Mouse (Mus musculus) heart, embryonic 11.5 days (tissue): ENCODE measurements around the gene Sgca. TPM values are rescaled to one million over a fixed set of nuclear protein-coding genes. Genes with fewer than 3 reads are reported as not detected.
"Not testable (repeated sequence)": the region's sequence is repeated elsewhere in the genome, so short reads cannot be mapped to it uniquely, and the experiment has no call there.

Experiments used
- ATAC-seq: fragments of 200-750 bp; cut with Nextera tagmentation; replicated peaks from 2 replicates; pipeline ENCODE4 v1.8.0; 2017; ENCODE audit warnings: moderate library complexity; ENCODE audit not compliant: insufficient number of reproducible peaks, low FRiP score, low TSS enrichment
- H3K27ac ChIP-seq: fragments of 300-500 bp; sonication (generic); 2 replicates; pipeline ENCODE4 v1.5.1; 2014; ENCODE audit warnings: mild to moderate bottlenecking, low read depth, low read length
- H3K27me3 ChIP-seq: fragments of 300-500 bp; sonication (generic); 2 replicates; pipeline ENCODE4 v1.6.1; 2014; ENCODE audit warnings: mild to moderate bottlenecking, low read length, mixed read lengths; ENCODE audit not compliant: control insufficient read depth, insufficient read depth
- H3K36me3 ChIP-seq: fragments of 300-500 bp; sonication (generic); 2 replicates; pipeline ENCODE4 v1.6.1; 2014; ENCODE audit warnings: mild to moderate bottlenecking, low read length, moderate library complexity, mixed read lengths; ENCODE audit not compliant: control insufficient read depth, insufficient read depth
- H3K4me1 ChIP-seq: fragments of 300-500 bp; sonication (generic); 2 replicates; pipeline ENCODE4 v1.6.1; 2014; ENCODE audit warnings: low read length; ENCODE audit not compliant: control insufficient read depth, insufficient read depth
- H3K4me2 ChIP-seq: fragments of 300-500 bp; sonication (generic); 2 replicates; pipeline ENCODE4 v1.6.1; 2014; ENCODE audit warnings: mild to moderate bottlenecking, moderate library complexity
- H3K4me3 ChIP-seq: fragments of 300-500 bp; sonication (generic); 2 replicates; pipeline ENCODE4 v1.5.1; 2014; ENCODE audit warnings: low read depth, low read length
- H3K9ac ChIP-seq: fragments of 300-500 bp; sonication (generic); 2 replicates; pipeline ENCODE4 v1.6.1; 2014; ENCODE audit warnings: mild to moderate bottlenecking, low read depth, low read length, moderate library complexity
- H3K9me3 ChIP-seq: fragments of 300-500 bp; sonication (generic); replicated peaks from 2 replicates; pipeline ENCODE4 v1.6.1; 2016; ENCODE audit warnings: low read length; ENCODE audit not compliant: control insufficient read depth
- WGBS: fragments of 180-500 bp; shearing (Covaris S2); extraction: QIAGEN DNeasy Blood & Tissue Kit; methylation state at CpG from one replicate; pipeline ENCODE4 v1.1.7; 2014; ENCODE audit not compliant: insufficient replicate concordance; 5-methylcytosine and 5-hydroxymethylcytosine counted together
- polyA plus RNA-seq: library from polyadenylated mRNA; unstranded; fragments of >200 nt; fragmentation: Nextera tagmentation; extraction: Ambion mirVana; gene quantifications from 2 replicates; pipeline ENCODE4 v1.2.1, GENCODE M21; 2014

Sgca gene
- polyA plus RNA-seq, 1 experiment from 2014 or later, result 24.7 TPM

DNA sequence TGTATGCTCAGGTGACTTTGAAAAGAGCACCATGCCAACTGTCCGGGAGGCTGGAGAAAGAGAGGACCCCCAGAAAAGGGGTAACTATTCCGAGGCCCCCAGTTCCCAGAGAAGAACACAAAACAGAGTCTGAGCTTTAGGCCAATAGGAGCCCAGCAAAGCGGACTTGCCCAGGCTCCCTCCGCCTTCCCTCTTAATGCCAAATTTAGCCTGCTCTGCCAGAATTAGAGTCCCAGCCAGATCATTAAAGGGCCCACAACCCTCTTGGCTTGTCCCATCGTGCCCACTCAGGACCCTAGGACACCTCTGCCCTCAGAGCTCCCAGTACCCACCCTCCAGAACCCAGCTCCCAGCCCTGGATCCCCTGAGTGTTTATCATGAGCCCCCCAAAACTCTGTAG lies 3.2 kb downstream of the Sgca start:
- ATAC-seq, result no peak
- Histone ChIP-seq H3K4me1 (peaks cover 22% of the 10 kb centered on the region), H3K4me2 (peak overlapping the region; percentile 58), H3K9ac (peak overlapping the region; percentile 43; the same call in 1 of the 2 replicates), H3K4me3 (peak overlapping the region; percentile 29), H3K36me3 (no peaks in the 10 kb centered on the region), H3K27ac (peak overlapping the region; percentile 55; the same call in 1 of the 2 replicates), H3K9me3 (no peaks in the 10 kb centered on the region), H3K27me3 (peaks cover 3% of the 10 kb centered on the region; the same call in 1 of the 2 replicates)
- WGBS, result 34% methylated on average over 5 of the region's 5 CpGs

DNA sequence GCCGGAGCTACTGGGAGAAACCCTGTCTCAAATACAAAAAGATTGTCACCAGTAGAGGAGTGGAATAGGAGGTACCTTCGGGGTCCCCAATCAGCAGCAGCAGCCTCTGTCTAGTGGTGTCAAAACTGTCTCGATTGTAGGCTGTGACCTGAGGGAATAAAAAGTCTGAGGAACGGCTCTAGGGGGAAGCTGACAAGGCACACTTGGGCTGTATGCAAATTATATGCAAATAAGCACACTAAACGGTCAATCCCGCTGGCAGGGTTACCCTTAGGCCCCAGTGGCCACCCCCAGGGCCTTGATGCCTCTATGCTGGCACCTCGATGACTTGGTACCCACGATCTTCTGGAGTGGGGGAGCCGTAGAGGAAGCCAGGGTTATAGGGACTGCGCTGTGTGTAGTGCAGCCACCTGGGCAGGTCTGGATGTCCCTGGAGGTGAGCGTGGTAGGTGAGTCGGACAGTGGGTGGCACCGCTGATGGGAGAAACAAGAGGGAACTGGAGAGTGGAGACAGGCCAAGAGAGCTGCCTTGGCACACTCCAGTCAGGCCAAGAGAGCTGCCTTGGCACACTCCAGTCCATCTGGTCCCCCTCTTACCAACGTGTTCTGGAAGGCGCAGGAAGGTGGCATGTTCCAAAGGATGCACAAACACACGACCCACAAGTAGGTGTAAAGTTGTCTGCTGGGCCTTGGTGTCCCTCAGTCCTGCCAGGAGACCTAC lies 4.1 kb downstream of the Sgca start:
- H3K27me3 ChIP-seq, result peaks cover 3% of the 10 kb centered on the region; the same call in 1 of the 2 replicates
- H3K9me3 ChIP-seq, result no peaks in the 10 kb centered on the region
- no peak overlapping the region for H3K9ac ChIP-seq
- peak overlapping the region; percentile 58 for H3K4me2 ChIP-seq
- WGBS, result 64% methylated on average over 16 of the region's 16 CpGs
- ATAC-seq, result no peak
- no peak overlapping the region for H3K27ac ChIP-seq
- H3K4me1 ChIP-seq, result peaks cover 22% of the 10 kb centered on the region
- H3K4me3 ChIP-seq, result peak overlapping the region; percentile 29
- no peaks in the 10 kb centered on the region for H3K36me3 ChIP-seq

DNA sequence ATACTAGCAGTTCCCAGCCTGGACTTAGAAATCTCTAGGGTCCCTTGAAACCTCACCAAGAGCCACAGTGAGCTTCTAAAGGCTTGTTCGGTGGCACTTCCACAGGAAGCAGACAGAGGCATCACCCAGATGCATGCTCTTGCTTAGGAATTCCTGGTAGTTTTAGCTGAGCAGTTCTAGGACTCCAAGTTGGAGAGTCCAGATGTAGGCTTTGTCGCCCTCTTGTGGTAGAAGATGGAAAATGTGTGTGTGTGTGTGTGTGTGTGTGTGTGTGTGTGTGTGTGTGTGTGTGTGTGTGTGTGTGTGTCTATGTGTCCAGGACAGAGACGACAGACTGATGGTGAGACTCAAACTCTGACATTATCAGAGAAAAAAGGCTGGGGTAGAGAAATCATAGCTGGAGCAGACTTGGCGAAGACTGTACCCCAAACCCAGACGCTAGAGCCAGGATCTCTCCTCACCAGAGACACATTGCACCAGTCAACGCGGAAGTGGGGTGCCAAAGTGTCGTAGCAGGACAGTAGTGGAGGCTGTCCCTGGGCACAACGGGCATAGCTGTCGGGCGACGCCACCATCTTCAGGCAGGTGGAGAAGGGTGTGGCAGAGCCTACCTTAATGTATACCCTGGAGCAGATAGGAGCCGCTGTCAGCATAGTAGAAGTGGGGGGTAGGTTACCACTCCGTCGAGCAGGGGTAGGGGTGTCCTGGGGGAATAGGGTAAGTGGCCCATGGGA lies 5.8 kb downstream of the Sgca start:
- 56% methylated on average over 15 of the region's 15 CpGs for WGBS
- H3K36me3 ChIP-seq, result no peaks in the 10 kb centered on the region
- H3K4me2 ChIP-seq, result no peak overlapping the region
- no peak overlapping the region for H3K27ac ChIP-seq
- H3K4me1 ChIP-seq, result peaks cover 15% of the 10 kb centered on the region
- H3K4me3 ChIP-seq, result no peak overlapping the region
- no peak overlapping the region for H3K9ac ChIP-seq
- H3K9me3 ChIP-seq, result no peaks in the 10 kb centered on the region
- no peak for ATAC-seq
- peaks cover 3% of the 10 kb centered on the region; the same call in 1 of the 2 replicates for H3K27me3 ChIP-seq

DNA sequence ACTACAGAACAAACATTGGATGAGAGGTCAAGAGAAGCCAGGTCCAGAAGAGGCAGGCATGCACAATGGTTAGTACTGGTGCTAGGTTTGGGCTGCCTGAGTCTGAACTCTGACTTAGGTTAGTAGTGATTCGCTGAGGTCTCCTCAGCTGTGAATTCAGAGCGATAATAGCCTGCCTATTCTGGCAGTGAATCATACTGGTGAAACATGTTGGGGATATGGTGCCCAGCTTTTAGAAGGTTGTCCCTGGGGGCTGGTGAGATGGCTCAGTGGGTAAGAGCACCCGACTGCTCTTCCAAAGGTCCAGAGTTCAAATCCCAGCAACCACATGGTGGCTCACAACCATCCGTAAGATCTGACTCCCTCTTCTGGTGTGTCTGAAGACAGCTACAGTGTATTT lies 6.4 kb downstream of the Sgca start:
- not testable (repeated sequence) for H3K4me2 ChIP-seq, H3K9me3 ChIP-seq, H3K9ac ChIP-seq, H3K4me3 ChIP-seq, ATAC-seq, H3K36me3 ChIP-seq, H3K27ac ChIP-seq, H3K27me3 ChIP-seq
- 87% methylated on average over 4 of the region's 4 CpGs for WGBS
- peaks cover 11% of the 10 kb centered on the region for H3K4me1 ChIP-seq

DNA sequence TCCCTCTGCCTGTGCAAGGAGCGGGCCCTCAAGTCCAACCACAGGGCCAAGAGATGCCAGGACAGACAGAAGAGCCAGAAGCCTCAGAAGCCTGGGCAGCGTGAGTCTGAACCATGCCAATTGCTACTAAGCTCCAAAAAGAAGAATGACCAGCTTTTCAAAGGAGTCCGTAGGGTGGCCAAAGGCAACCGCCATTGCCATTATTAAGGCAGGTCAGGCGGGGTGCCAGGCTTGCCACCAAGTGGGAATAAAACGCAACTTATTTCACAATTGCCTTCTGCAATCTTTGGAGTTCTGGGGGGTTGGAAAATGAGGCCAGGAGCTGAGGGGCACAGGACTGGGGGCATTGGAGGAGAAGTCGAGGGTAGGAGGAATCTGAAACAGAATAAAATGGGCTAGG lies 7.9 kb downstream of the Sgca start:
- no peak overlapping the region for H3K4me2 ChIP-seq
- no peak overlapping the region for H3K27ac ChIP-seq
- ATAC-seq, result no peak
- 81% methylated on average over 7 of the region's 7 CpGs for WGBS
- no peaks in the 10 kb centered on the region for H3K36me3 ChIP-seq
- no peak overlapping the region for H3K4me3 ChIP-seq
- peaks cover 3% of the 10 kb centered on the region; the same call in 1 of the 2 replicates for H3K27me3 ChIP-seq
- H3K9ac ChIP-seq, result no peak overlapping the region
- H3K9me3 ChIP-seq, result no peaks in the 10 kb centered on the region
- H3K4me1 ChIP-seq, result peaks cover 8% of the 10 kb centered on the region

- Histone ChIP-seq H3K4me1 (peaks cover 9% of the 10 kb centered on the region), H3K27me3 (peaks cover 3% of the 10 kb centered on the region; the same call in 1 of the 2 replicates), H3K4me2 (no peak within 1 kb of the TSS), H3K27ac (no peak within 1 kb of the TSS), H3K36me3 (no peaks in the 10 kb centered on the region), H3K4me3 (no peak within 1 kb of the TSS), H3K9me3 (no peaks in the 10 kb centered on the region), H3K9ac (no peak within 1 kb of the TSS)
- no peak for ATAC-seq
- 39% methylated on average over 4 of the region's 4 CpGs for WGBS
Observed at GRCm38 (mm10) chr11:94967419-94967818, 8.7 kb downstream of the Sgca start, which contains the start of gene Hils1. TSS of gene Hils1 (plus strand) at chr11:94967593.

DNA sequence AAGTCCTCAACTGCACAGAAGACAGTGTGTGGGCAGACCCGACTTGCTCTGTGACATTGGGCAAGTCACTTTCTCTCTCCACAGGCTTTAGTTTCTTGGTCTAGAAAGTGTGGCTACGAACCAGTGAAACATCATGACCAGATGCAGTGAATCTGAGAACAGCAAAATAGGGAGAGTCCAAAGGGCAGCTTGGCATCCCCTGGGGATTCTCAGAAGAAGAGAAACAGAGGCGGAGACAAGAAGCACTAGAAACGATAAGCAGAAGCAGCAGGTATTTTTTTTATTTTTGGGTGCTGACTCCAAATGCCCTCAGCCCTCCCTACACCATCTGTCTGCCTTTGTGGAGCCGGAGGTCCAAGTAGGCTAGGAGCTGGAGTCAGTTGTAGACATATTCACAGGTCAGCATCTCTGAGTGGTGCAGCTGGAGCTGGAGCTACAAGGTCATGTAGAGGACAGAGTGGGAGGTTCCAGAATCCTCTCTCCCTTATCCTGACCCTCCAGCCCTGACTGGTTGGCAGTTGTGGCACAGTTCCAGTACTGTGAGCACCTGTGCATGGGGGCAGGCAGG lies 13.5 kb downstream of the Sgca start:
- WGBS, result 63% methylated on average over 5 of the region's 5 CpGs
- no peak for ATAC-seq
- no peaks in the 10 kb centered on the region for H3K9me3 ChIP-seq
- H3K4me3 ChIP-seq, result no peak overlapping the region
- no peak overlapping the region for H3K27ac ChIP-seq
- no peak overlapping the region for H3K9ac ChIP-seq
- no peak overlapping the region for H3K4me2 ChIP-seq
- H3K4me1 ChIP-seq, result peaks cover 9% of the 10 kb centered on the region; the same call in 1 of the 2 replicates
- no peaks in the 10 kb centered on the region for H3K36me3 ChIP-seq
- no peaks in the 10 kb centered on the region for H3K27me3 ChIP-seq

- 18% methylated on average over 8 of the region's 8 CpGs for WGBS
- Histone ChIP-seq H3K4me2 (no peak overlapping the region), H3K9ac (no peak overlapping the region), H3K4me3 (no peak overlapping the region), H3K4me1 (peaks cover 9% of the 10 kb centered on the region; the same call in 1 of the 2 replicates), H3K27ac (peak overlapping the region; percentile 50; the same call in 1 of the 2 replicates), H3K27me3 (0 out of 2 replicates have a peak, but pooled peaks cover 2% of the 10 kb centered on the region), H3K36me3 (no peaks in the 10 kb centered on the region), H3K9me3 (no peaks in the 10 kb centered on the region)
- no peak for ATAC-seq
Observed at GRCm38 (mm10) chr11:94958065-94958858, 17.9 kb downstream of the Sgca start.
